Mouse (Mus musculus) heart, postnatal 0 days (tissue): ENCODE results near the gene Tut7. TPM values are rescaled to one million over a fixed set of nuclear protein-coding genes. Genes with fewer than 3 reads are reported as not detected.

ENCODE experiments used
- ATAC-seq: fragments of 200-750 bp; cut with Nextera tagmentation; 2 replicates; pipeline ENCODE4 v1.8.0; 2017; ENCODE audit warnings: low read depth, moderate number of reproducible peaks, moderate library complexity; ENCODE audit not compliant: insufficient read depth
- DNase-seq: peaks from one replicate; pipeline ENCODE4 v3.0.0-alpha.2; 2016; ENCODE audit warnings: low spot score
- H3K27ac ChIP-seq: fragments of 300-500 bp; sonication (generic); 2 replicates; pipeline ENCODE4 v1.5.1; 2014; ENCODE audit warnings: low read depth, mild to moderate bottlenecking
- H3K27me3 ChIP-seq: fragments of 300-500 bp; sonication (generic); 2 replicates; pipeline ENCODE4 v1.6.1; 2014; ENCODE audit warnings: low read length, mixed read lengths; ENCODE audit not compliant: control insufficient read depth, insufficient read depth
- H3K36me3 ChIP-seq: fragments of 300-500 bp; sonication (generic); replicated peaks from 2 replicates; pipeline ENCODE4 v1.6.1; 2014; ENCODE audit warnings: low read length, mixed read lengths; ENCODE audit not compliant: control insufficient read depth, insufficient read depth
- H3K4me1 ChIP-seq: fragments of 300-500 bp; sonication (generic); 2 replicates; pipeline ENCODE4 v1.6.1; 2014; ENCODE audit warnings: antibody characterized with exemption; ENCODE audit not compliant: control insufficient read depth, insufficient read depth
- H3K4me2 ChIP-seq: fragments of 300-500 bp; sonication (generic); 2 replicates; pipeline ENCODE4 v1.6.1; 2014; ENCODE audit warnings: low read depth, mild to moderate bottlenecking, low read length, moderate library complexity
- H3K4me3 ChIP-seq: fragments of 300-500 bp; sonication (generic); 2 replicates; pipeline ENCODE4 v1.5.1; 2014; ENCODE audit warnings: low read depth, low read length
- H3K9ac ChIP-seq: fragments of 300-500 bp; sonication (generic); replicated peaks from 2 replicates; pipeline ENCODE4 v1.6.1; 2014; ENCODE audit warnings: low read depth, low read length, mixed read lengths
- H3K9me3 ChIP-seq: fragments of 300-500 bp; sonication (generic); replicated peaks from 2 replicates; pipeline ENCODE4 v1.6.1; 2016; ENCODE audit warnings: low read length; ENCODE audit not compliant: control insufficient read depth
- CTCF ChIP-seq: IDR thresholded peaks from 2 replicates; pipeline ENCODE4 v1.5.1; 2016; ENCODE audit warnings: antibody characterized with exemption, control low read depth, low read depth
- EP300 ChIP-seq: IDR thresholded peaks from 2 replicates; pipeline ENCODE4 v1.6.1; 2016; ENCODE audit warnings: antibody characterized with exemption, low read depth
- WGBS: fragments of 180-500 bp; shearing (Covaris S2); extraction: QIAGEN DNeasy Blood & Tissue Kit; methylation state at CpG from one replicate; pipeline ENCODE4 v1.1.7; 2014; 5-methylcytosine and 5-hydroxymethylcytosine counted together
- polyA plus RNA-seq: library from polyadenylated mRNA; unstranded; fragments of >200 nt; fragmentation: Nextera tagmentation; extraction: Ambion mirVana; gene quantifications from 2 replicates; pipeline ENCODE4 v1.2.1, GENCODE M21; 2015
- total RNA-seq: library from RNA; depleted of rRNA; stranded (reverse); fragments of >200 nt; gene quantifications from 2 replicates; pipeline ENCODE4 v1.2.3, GENCODE M21; 2014; ENCODE audit warnings: low replicate concordance

Tut7 gene
- total and polyA plus RNA-seq, 2 experiments from 2014 or later = 19.3 to 26.3 TPM

- 86% methylated on average over 3 of the region's 3 CpGs for WGBS
- Histone ChIP-seq H3K36me3 (no peaks in the 10 kb centered on the region), H3K4me2 (no peak overlapping the region), H3K4me3 (no peak overlapping the region), H3K4me1 (0 out of 2 replicates have a peak, but pooled peaks cover 4% of the 10 kb centered on the region), H3K9me3 (no peaks in the 10 kb centered on the region), H3K9ac (no peak overlapping the region), H3K27me3 (no peaks in the 10 kb centered on the region), H3K27ac (no peak overlapping the region)
- DNase-seq (no peak), ATAC-seq (no peak)
- TF ChIP-seq CTCF (no peak), EP300 (no peak)
These were observed 15.5 kb upstream of the Tut7 start for GRCm38 (mm10) chr13:59838464-59838863.

GRCm38 (mm10) chr13:59836811-59837210, 13.9 kb upstream of the Tut7 start:
- no peak for DNase-seq
- no peak for ATAC-seq
- no peak for TF ChIP-seq EP300
- TF ChIP-seq CTCF = no peak
- H3K27ac ChIP-seq = no peak overlapping the region
- H3K9me3 ChIP-seq = no peaks in the 10 kb centered on the region
- H3K4me2 ChIP-seq = no peak overlapping the region
- 0 out of 2 replicates have a peak, but pooled peaks cover 4% of the 10 kb centered on the region for H3K4me1 ChIP-seq
- no peak overlapping the region for H3K4me3 ChIP-seq
- WGBS = 66% methylated on average over 3 of the region's 3 CpGs
- H3K9ac ChIP-seq = no peak overlapping the region
- H3K27me3 ChIP-seq = no peaks in the 10 kb centered on the region
- no peaks in the 10 kb centered on the region for H3K36me3 ChIP-seq

- H3K27me3 ChIP-seq = no peaks in the 10 kb centered on the region
- no peaks in the 10 kb centered on the region for H3K36me3 ChIP-seq
- H3K4me1 ChIP-seq = 0 out of 2 replicates have a peak, but pooled peaks cover 4% of the 10 kb centered on the region
- no peak overlapping the region for H3K4me3 ChIP-seq
- DNase-seq (peak; percentile 24), ATAC-seq (peak; percentile 30; the same call in 1 of the 2 replicates)
- no peaks in the 10 kb centered on the region for H3K9me3 ChIP-seq
- 31% methylated on average over 14 of the region's 14 CpGs for WGBS
- H3K4me2 ChIP-seq = 0 out of 2 replicates have a peak overlapping the region, but pooled peaks have one; percentile 7
- peak overlapping the region; percentile 32 for H3K27ac ChIP-seq
- TF ChIP-seq CTCF (no peak), EP300 (no peak)
- no peak overlapping the region for H3K9ac ChIP-seq
These were observed 13.3 kb upstream of the Tut7 start for GRCm38 (mm10) chr13:59836101-59836798.

- DNase-seq (no peak), ATAC-seq (peak; percentile 31; the same call in 1 of the 2 replicates)
- H3K27me3 ChIP-seq = no peaks in the 10 kb centered on the region
- WGBS = 53% methylated on average over 4 of the region's 4 CpGs
- H3K4me3 ChIP-seq = no peak overlapping the region
- no peak overlapping the region for H3K4me2 ChIP-seq
- 0 out of 2 replicates have a peak, but pooled peaks cover 4% of the 10 kb centered on the region for H3K4me1 ChIP-seq
- peak overlapping the region; percentile 32; the same call in 1 of the 2 replicates for H3K27ac ChIP-seq
- H3K36me3 ChIP-seq = no peaks in the 10 kb centered on the region
- TF ChIP-seq CTCF = no peak
- TF ChIP-seq EP300 = no peak
- no peaks in the 10 kb centered on the region for H3K9me3 ChIP-seq
- H3K9ac ChIP-seq = no peak overlapping the region
These were observed 12.0 kb upstream of the Tut7 start for GRCm38 (mm10) chr13:59834786-59835452.

DNA sequence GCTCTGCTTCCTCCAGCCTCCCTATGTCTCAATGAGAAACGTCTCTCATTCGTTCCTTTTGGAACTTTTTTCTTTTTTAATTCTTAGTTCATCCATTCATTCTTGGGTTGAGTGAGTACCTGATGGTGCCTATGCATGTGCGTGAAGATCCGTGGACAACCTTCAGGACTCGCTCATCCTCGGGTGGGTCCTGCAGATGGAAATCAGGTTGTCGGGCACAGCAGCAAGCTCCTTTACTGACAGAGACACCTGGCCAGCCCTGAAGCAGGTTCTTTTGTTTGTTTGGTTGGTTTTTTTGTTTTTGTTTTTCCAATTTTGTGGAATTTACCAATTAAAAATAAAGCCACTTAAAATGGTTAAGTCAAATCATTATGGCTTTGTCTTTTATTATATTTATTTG, 9.9 kb upstream of the Tut7 start:
- TF ChIP-seq EP300 = no peak
- TF ChIP-seq CTCF = no peak
- no peak overlapping the region for H3K4me2 ChIP-seq
- H3K4me1 ChIP-seq = 0 out of 2 replicates have a peak, but pooled peaks cover 4% of the 10 kb centered on the region
- H3K9ac ChIP-seq = no peak overlapping the region
- WGBS = 75% methylated on average over 7 of the region's 7 CpGs
- no peak for ATAC-seq
- H3K27ac ChIP-seq = no peak overlapping the region
- H3K9me3 ChIP-seq = no peaks in the 10 kb centered on the region
- no peaks in the 10 kb centered on the region for H3K36me3 ChIP-seq
- no peaks in the 10 kb centered on the region for H3K27me3 ChIP-seq
- DNase-seq = no peak
- H3K4me3 ChIP-seq = no peak overlapping the region
